Mouse (Mus musculus): ENCODE measurements around the gene Apmap.

- no peak for TF ChIP-seq POLR2A (IDR thresholded peaks at IDR 0.05; ENCODE audit: borderline replicate concordance, insufficient read depth, low read length)
- TF ChIP-seq CTCF (IDR thresholded peaks at IDR 0.05; ENCODE audit: borderline replicate concordance, insufficient read depth, low read depth, low read length), result no peak
Observed at GRCm38 (mm10) chr2:150654814-150655213, 46.4 kb upstream of the Apmap start.

Data from cerebellum, adult 2 months (tissue).